Mouse (Mus musculus): Measurements from ENCODE around the gene Prkca. TPM values are rescaled to one million over a fixed set of nuclear protein-coding genes. Genes with fewer than 3 reads are reported as not detected.

Prkca gene
- polyA plus RNA-seq, 1 experiment = 18.1 TPM

- Histone ChIP-seq H3K36me3 (ENCODE audit: control insufficient read depth, insufficient read depth) (no peaks in the 10 kb centered on the region), H3K27me3 (ENCODE audit: control insufficient read depth, insufficient read depth, insufficient read length) (no peaks in the 10 kb centered on the region), H3K79me3 (ENCODE audit: low read depth) (no peaks in the 10 kb centered on the region), H3ac (ENCODE audit: control insufficient read depth, insufficient read length, low read depth) (no peak overlapping the region), H3K4me3 (ENCODE audit: insufficient read depth, poor library complexity, severe bottlenecking) (no peak overlapping the region), H3K79me2 (ENCODE audit: control insufficient read depth, insufficient read depth) (no peaks in the 10 kb centered on the region)
- TF ChIP-seq FOSL1 (IDR thresholded peaks at IDR 0.05; ENCODE audit: insufficient read depth, low read length, poor library complexity, severe bottlenecking) (no peak), CTCF (IDR thresholded peaks at IDR 0.05; ENCODE audit: control insufficient read depth, insufficient read depth, insufficient read length) (no peak), CEBPB (IDR thresholded peaks at IDR 0.05; ENCODE audit: low read depth) (no peak), USF1 (IDR thresholded peaks at IDR 0.05; ENCODE audit: low read depth) (no peak), MYOD1 (IDR thresholded peaks at IDR 0.05; ENCODE audit: control insufficient read depth, insufficient read length, low read depth) (no peak), MAX (IDR thresholded peaks at IDR 0.05) (no peak), MYOG (IDR thresholded peaks at IDR 0.05; ENCODE audit: control insufficient read depth, extremely low read depth, insufficient read length) (no peak)
These were observed 351.2 kb downstream of the Prkca start for GRCm38 (mm10) chr11:107992500-107992899.

GRCm38 (mm10) chr11:107991990-107992389, 351.7 kb downstream of the Prkca start:
- no peak overlapping the region for H3K4me3 ChIP-seq (ENCODE audit: insufficient read depth, poor library complexity, severe bottlenecking)
- H3K36me3 ChIP-seq (ENCODE audit: control insufficient read depth, insufficient read depth) = no peaks in the 10 kb centered on the region
- H3ac ChIP-seq (ENCODE audit: control insufficient read depth, insufficient read length, low read depth) = no peak overlapping the region
- H3K79me2 ChIP-seq (ENCODE audit: control insufficient read depth, insufficient read depth) = no peaks in the 10 kb centered on the region
- no peaks in the 10 kb centered on the region for H3K27me3 ChIP-seq (ENCODE audit: control insufficient read depth, insufficient read depth, insufficient read length)
- no peak for TF ChIP-seq CTCF (IDR thresholded peaks at IDR 0.05; ENCODE audit: control insufficient read depth, insufficient read depth, insufficient read length)
- H3K79me3 ChIP-seq (ENCODE audit: low read depth) = no peaks in the 10 kb centered on the region

DNA sequence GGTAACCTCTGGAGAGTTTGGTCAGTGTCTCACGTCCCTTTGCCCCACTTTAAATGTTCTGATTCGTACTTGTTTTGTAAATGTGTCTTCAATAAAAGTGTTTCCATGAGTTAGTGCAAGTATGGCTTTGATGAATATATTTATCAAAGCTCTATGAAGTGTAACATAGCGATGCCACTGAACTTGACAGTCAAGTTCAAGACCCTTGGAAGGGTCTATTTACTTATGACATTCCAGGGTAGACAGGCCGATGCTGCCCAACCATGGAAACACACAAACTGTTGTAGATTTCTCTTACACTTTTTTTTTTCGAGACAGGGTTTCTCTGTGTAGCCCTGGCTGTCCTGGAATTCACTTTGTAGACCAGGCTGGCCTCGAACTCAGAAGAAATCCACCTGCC, 354.5 kb downstream of the Prkca start:
- Histone ChIP-seq H3K27me3 (ENCODE audit: control insufficient read depth, insufficient read depth, insufficient read length) (no peaks in the 10 kb centered on the region), H3K79me2 (ENCODE audit: control insufficient read depth, insufficient read depth) (no peaks in the 10 kb centered on the region), H3K4me3 (ENCODE audit: insufficient read depth, poor library complexity, severe bottlenecking) (no peak overlapping the region), H3K36me3 (ENCODE audit: control insufficient read depth, insufficient read depth) (peaks cover 17% of the 10 kb centered on the region), H3K79me3 (ENCODE audit: low read depth) (no peaks in the 10 kb centered on the region), H3ac (ENCODE audit: control insufficient read depth, insufficient read length, low read depth) (no peak overlapping the region)
- TF ChIP-seq USF1 (IDR thresholded peaks at IDR 0.05; ENCODE audit: low read depth) (no peak), MYOD1 (IDR thresholded peaks at IDR 0.05; ENCODE audit: control insufficient read depth, insufficient read length, low read depth) (no peak), MAX (IDR thresholded peaks at IDR 0.05) (no peak), FOSL1 (IDR thresholded peaks at IDR 0.05; ENCODE audit: insufficient read depth, low read length, poor library complexity, severe bottlenecking) (no peak), MYOG (IDR thresholded peaks at IDR 0.05; ENCODE audit: control insufficient read depth, extremely low read depth, insufficient read length) (no peak), CEBPB (IDR thresholded peaks at IDR 0.05; ENCODE audit: low read depth) (no peak), CTCF (IDR thresholded peaks at IDR 0.05; ENCODE audit: control insufficient read depth, insufficient read depth, insufficient read length) (no peak)

DNA sequence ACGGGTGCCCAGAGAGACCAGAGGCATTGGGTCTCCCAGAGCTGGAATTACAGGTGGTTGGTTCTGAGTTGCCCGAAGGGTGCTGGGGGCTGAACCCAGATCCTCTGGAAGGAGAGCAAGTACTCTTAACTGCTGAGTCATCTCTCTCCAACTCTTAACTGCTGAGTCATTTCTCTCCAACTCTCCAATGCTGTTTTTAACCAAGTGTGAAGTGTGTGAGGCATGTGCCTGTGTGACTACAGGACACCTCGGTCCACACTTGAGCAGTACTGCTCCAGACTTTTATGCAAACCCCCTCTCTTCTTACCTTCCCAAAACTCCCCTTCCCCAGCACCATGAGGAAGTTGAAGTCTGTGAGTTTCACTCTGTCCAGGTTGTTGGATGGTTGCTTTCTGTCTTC, 357.8 kb downstream of the Prkca start:
- peaks cover 27% of the 10 kb centered on the region for H3K36me3 ChIP-seq (ENCODE audit: control insufficient read depth, insufficient read depth)
- TF ChIP-seq FOSL1 (IDR thresholded peaks at IDR 0.05; ENCODE audit: insufficient read depth, low read length, poor library complexity, severe bottlenecking) = no peak
- peak; percentile 69 for TF ChIP-seq MAX (IDR thresholded peaks at IDR 0.05)
- TF ChIP-seq MYOD1 (IDR thresholded peaks at IDR 0.05; ENCODE audit: control insufficient read depth, insufficient read length, low read depth) = no peak
- no peaks in the 10 kb centered on the region for H3K79me2 ChIP-seq (ENCODE audit: control insufficient read depth, insufficient read depth)
- H3K79me3 ChIP-seq (ENCODE audit: low read depth) = no peaks in the 10 kb centered on the region
- H3ac ChIP-seq (ENCODE audit: control insufficient read depth, insufficient read length, low read depth) = no peak overlapping the region
- H3K27me3 ChIP-seq (ENCODE audit: control insufficient read depth, insufficient read depth, insufficient read length) = no peaks in the 10 kb centered on the region
- no peak overlapping the region for H3K4me3 ChIP-seq (ENCODE audit: insufficient read depth, poor library complexity, severe bottlenecking)

- no peaks in the 10 kb centered on the region for H3K79me2 ChIP-seq (ENCODE audit: control insufficient read depth, insufficient read depth)
- H3K36me3 ChIP-seq (ENCODE audit: control insufficient read depth, insufficient read depth) = peaks cover 27% of the 10 kb centered on the region
- no peaks in the 10 kb centered on the region for H3K79me3 ChIP-seq (ENCODE audit: low read depth)
- H3K27me3 ChIP-seq (ENCODE audit: control insufficient read depth, insufficient read depth, insufficient read length) = no peaks in the 10 kb centered on the region
- H3K4me3 ChIP-seq (ENCODE audit: insufficient read depth, poor library complexity, severe bottlenecking) = no peak overlapping the region
- TF ChIP-seq CTCF (IDR thresholded peaks at IDR 0.05; ENCODE audit: control insufficient read depth, insufficient read depth, insufficient read length) (no peak), MAX (IDR thresholded peaks at IDR 0.05) (no peak), FOSL1 (IDR thresholded peaks at IDR 0.05; ENCODE audit: insufficient read depth, low read length, poor library complexity, severe bottlenecking) (no peak), USF1 (IDR thresholded peaks at IDR 0.05; ENCODE audit: low read depth) (no peak), CEBPB (IDR thresholded peaks at IDR 0.05; ENCODE audit: low read depth) (no peak), MYOD1 (IDR thresholded peaks at IDR 0.05; ENCODE audit: control insufficient read depth, insufficient read length, low read depth) (no peak), MYOG (IDR thresholded peaks at IDR 0.05; ENCODE audit: control insufficient read depth, extremely low read depth, insufficient read length) (no peak)
- no peak overlapping the region for H3ac ChIP-seq (ENCODE audit: control insufficient read depth, insufficient read length, low read depth)
These were observed 359.8 kb downstream of the Prkca start for GRCm38 (mm10) chr11:107983883-107984282.

DNA sequence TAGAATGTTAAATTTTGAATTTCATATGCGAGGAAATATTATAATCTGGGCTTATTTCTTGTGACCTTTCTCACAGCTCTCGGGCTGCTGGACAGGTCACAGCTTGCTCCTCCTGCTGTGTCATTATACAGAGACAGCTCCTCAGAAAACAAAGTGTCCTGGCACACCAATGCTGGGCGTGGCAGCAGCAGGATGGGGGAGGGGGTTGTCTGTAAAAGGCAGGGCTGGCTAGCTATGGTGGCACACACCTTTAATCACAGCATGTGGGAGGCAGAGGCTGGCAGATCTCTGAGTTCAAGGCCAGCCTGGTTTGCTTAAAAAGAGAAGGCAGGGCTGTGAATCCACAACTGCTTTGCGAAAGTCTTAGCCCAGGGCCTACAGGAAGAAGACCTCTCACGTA, 360.5 kb downstream of the Prkca start:
- H3K4me3 ChIP-seq (ENCODE audit: insufficient read depth, poor library complexity, severe bottlenecking) = no peak overlapping the region
- no peaks in the 10 kb centered on the region for H3K27me3 ChIP-seq (ENCODE audit: control insufficient read depth, insufficient read depth, insufficient read length)
- H3ac ChIP-seq (ENCODE audit: control insufficient read depth, insufficient read length, low read depth) = no peak overlapping the region
- TF ChIP-seq MYOD1 (IDR thresholded peaks at IDR 0.05; ENCODE audit: control insufficient read depth, insufficient read length, low read depth) = no peak
- TF ChIP-seq USF1 (IDR thresholded peaks at IDR 0.05; ENCODE audit: low read depth) = no peak
- TF ChIP-seq CEBPB (IDR thresholded peaks at IDR 0.05; ENCODE audit: low read depth) = no peak
- no peak for TF ChIP-seq MYOG (IDR thresholded peaks at IDR 0.05; ENCODE audit: control insufficient read depth, extremely low read depth, insufficient read length)
- TF ChIP-seq CTCF (IDR thresholded peaks at IDR 0.05; ENCODE audit: control insufficient read depth, insufficient read depth, insufficient read length) = no peak
- TF ChIP-seq FOSL1 (IDR thresholded peaks at IDR 0.05; ENCODE audit: insufficient read depth, low read length, poor library complexity, severe bottlenecking) = no peak
- TF ChIP-seq MAX (IDR thresholded peaks at IDR 0.05) = no peak
- peaks cover 30% of the 10 kb centered on the region for H3K36me3 ChIP-seq (ENCODE audit: control insufficient read depth, insufficient read depth)
- H3K79me2 ChIP-seq (ENCODE audit: control insufficient read depth, insufficient read depth) = no peaks in the 10 kb centered on the region
- H3K79me3 ChIP-seq (ENCODE audit: low read depth) = no peaks in the 10 kb centered on the region
